Mouse (Mus musculus) CH12.LX (cell line): ENCODE measurements around the gene Ccdc47. TPM values are rescaled to one million over a fixed set of nuclear protein-coding genes. Genes with fewer than 3 reads are reported as not detected.

Source experiments
- DNase-seq: peaks from one replicate; pipeline ENCODE4 v3.0.0-alpha.2; 2013; ENCODE audit errors: extremely low read depth
- H3K27ac ChIP-seq: 2 replicates; pipeline ENCODE4 v1.5.1; 2012; ENCODE audit warnings: low read depth, mild to moderate bottlenecking, control low read depth, moderate library complexity; ENCODE audit not compliant: insufficient read depth
- H3K27me3 ChIP-seq: replicated peaks from 2 replicates; pipeline ENCODE3; 2012; ENCODE audit warnings: inconsistent platforms
- H3K36me3 ChIP-seq, 2 experiments: replicated peaks in 1 of 2; 2 replicates each; pipeline versions ENCODE3 to v1.6.1; 2012; ENCODE audit warnings: inconsistent platforms in 1 of 2, low read length in 1 of 2, mild to moderate bottlenecking in 1 of 2, mixed read lengths in 1 of 2, moderate library complexity in 1 of 2; ENCODE audit not compliant: control insufficient read depth in 1 of 2, insufficient read depth in 1 of 2
- H3K4me1 ChIP-seq, 2 experiments: 2 replicates each; pipeline ENCODE4 v1.6.1; 2012; ENCODE audit warnings: inconsistent platforms in 1 of 2, moderate library complexity in 1 of 2; ENCODE audit not compliant: insufficient read depth in 2 of 2, control insufficient read depth in 1 of 2
- H3K4me2 ChIP-seq: 2 replicates; pipeline ENCODE4 v1.6.1; 2012; ENCODE audit warnings: low read depth, mild to moderate bottlenecking, control low read depth; ENCODE audit not compliant: poor library complexity, insufficient read depth, severe bottlenecking
- H3K4me3 ChIP-seq, 3 experiments: fragments of 150-350 bp in 1 of 3; sonication (generic) in 1 of 3; replicated peaks in 1 of 3; 2 replicates each; pipeline versions ENCODE3 to v1.5.1; 2011 to 2012; ENCODE audit warnings: low read depth in 2 of 3, low read length in 2 of 3, mild to moderate bottlenecking in 2 of 3, moderate library complexity in 2 of 3, control low read depth in 1 of 3, improper control_type of control experiment in 1 of 3, inconsistent platforms in 1 of 3, mixed read lengths in 1 of 3; ENCODE audit not compliant: poor library complexity in 1 of 3
- H3K79me2 ChIP-seq: replicated peaks from 2 replicates; pipeline ENCODE4 v1.6.1; 2012; ENCODE audit warnings: mild to moderate bottlenecking, moderate library complexity; ENCODE audit not compliant: control insufficient read depth, poor library complexity, insufficient read depth, severe bottlenecking; ENCODE audit errors: extremely low read depth
- H3K9ac ChIP-seq: 2 replicates; pipeline ENCODE4 v1.6.1; 2012; ENCODE audit warnings: low read depth, mild to moderate bottlenecking, control low read depth, moderate library complexity; ENCODE audit not compliant: insufficient read depth
- H3K9me3 ChIP-seq: replicated peaks from 2 replicates; pipeline ENCODE3; 2012; ENCODE audit warnings: low read length, inconsistent platforms, mixed read lengths
- BHLHE40 ChIP-seq: IDR thresholded peaks from 2 replicates; pipeline ENCODE4 v1.6.1; 2011; ENCODE audit warnings: mild to moderate bottlenecking, low read depth, low read length, improper control_type of control experiment
- CHD1 ChIP-seq: IDR thresholded peaks from 2 replicates; pipeline ENCODE4 v1.6.1; 2012; ENCODE audit warnings: low read depth, low read length, improper control_type of control experiment, inconsistent platforms
- CHD2 ChIP-seq: IDR thresholded peaks from 2 replicates; pipeline ENCODE4 v1.6.1; 2011; ENCODE audit warnings: low read length, improper control_type of control experiment
- CTCF ChIP-seq, 2 experiments: IDR thresholded peaks in 1 of 2; conservative IDR thresholded peaks in 1 of 2; 2 replicates each; pipeline ENCODE4 v1.5.1; 2011 to 2012; ENCODE audit warnings: low read depth in 2 of 2, low read length in 2 of 2, improper control_type of control experiment in 1 of 2, inconsistent platforms in 1 of 2, mild to moderate bottlenecking in 1 of 2, moderate library complexity in 1 of 2
- E2F4 ChIP-seq: IDR thresholded peaks from 2 replicates; pipeline ENCODE4 v1.6.1; 2011; ENCODE audit warnings: low read depth, low read length, improper control_type of control experiment; ENCODE audit not compliant: insufficient replicate concordance
- ELF1 ChIP-seq: IDR thresholded peaks from 2 replicates; pipeline ENCODE4 v1.6.1; 2014; ENCODE audit warnings: low read depth, mild to moderate bottlenecking, inconsistent platforms, low read length, improper control_type of control experiment
- EP300 ChIP-seq: IDR thresholded peaks from 2 replicates; pipeline ENCODE4 v1.6.1; 2011; ENCODE audit warnings: low read length, improper control_type of control experiment
- ETS1 ChIP-seq: conservative IDR thresholded peaks from 2 replicates; pipeline ENCODE4 v1.6.1; 2012; ENCODE audit warnings: low read depth, mild to moderate bottlenecking, inconsistent platforms, low read length, improper control_type of control experiment, moderate library complexity
- GABPA ChIP-seq: IDR thresholded peaks from 2 replicates; pipeline ENCODE4 v1.6.1; 2012; ENCODE audit warnings: low read depth, low read length, improper control_type of control experiment, inconsistent platforms; ENCODE audit not compliant: insufficient replicate concordance
- HCFC1 ChIP-seq: IDR thresholded peaks from 2 replicates; pipeline ENCODE4 v1.6.1; 2012; ENCODE audit warnings: low read depth, mild to moderate bottlenecking, inconsistent platforms, low read length, improper control_type of control experiment
- IRF4 ChIP-seq: IDR thresholded peaks from 2 replicates; pipeline ENCODE4 v1.6.1; 2014; ENCODE audit warnings: low read depth, mild to moderate bottlenecking, inconsistent platforms, low read length, improper control_type of control experiment
- JUN ChIP-seq: IDR thresholded peaks from 2 replicates; pipeline ENCODE4 v1.6.1; 2011; ENCODE audit warnings: low read depth, mild to moderate bottlenecking, low read length, improper control_type of control experiment, moderate library complexity; ENCODE audit not compliant: insufficient read depth
- JUND ChIP-seq: conservative IDR thresholded peaks from 2 replicates; pipeline ENCODE4 v1.6.1; 2011; ENCODE audit warnings: low read depth, low read length, improper control_type of control experiment
- KAT2A ChIP-seq: IDR thresholded peaks from 2 replicates; pipeline ENCODE4 v1.6.1; 2012; ENCODE audit warnings: low read length, improper control_type of control experiment, inconsistent platforms; ENCODE audit not compliant: insufficient replicate concordance
- MAFK ChIP-seq: IDR thresholded peaks from 2 replicates; pipeline ENCODE4 v1.6.1; 2011; ENCODE audit warnings: low read length, improper control_type of control experiment; ENCODE audit not compliant: insufficient replicate concordance
- MAX ChIP-seq: IDR thresholded peaks from 2 replicates; pipeline ENCODE4 v1.6.1; 2011; ENCODE audit warnings: low read length, improper control_type of control experiment
- MAZ ChIP-seq: IDR thresholded peaks from 2 replicates; pipeline ENCODE4 v1.6.1; 2012; ENCODE audit warnings: low read depth, mild to moderate bottlenecking, inconsistent platforms, low read length, improper control_type of control experiment, moderate library complexity
- MEF2A ChIP-seq: IDR thresholded peaks from 2 replicates; pipeline ENCODE4 v1.6.1; 2014; ENCODE audit warnings: low read depth, mild to moderate bottlenecking, inconsistent platforms, low read length, improper control_type of control experiment, borderline replicate concordance
- MXI1 ChIP-seq: IDR thresholded peaks from 2 replicates; pipeline ENCODE4 v1.6.1; 2011; ENCODE audit warnings: mild to moderate bottlenecking, low read depth, low read length, improper control_type of control experiment
- MYC ChIP-seq: IDR thresholded peaks from 2 replicates; pipeline ENCODE4 v1.6.1; 2011; ENCODE audit warnings: low read depth, mild to moderate bottlenecking, improper control_type of control experiment, low read length
- NELFE ChIP-seq: IDR thresholded peaks from 2 replicates; pipeline ENCODE4 v1.6.1; 2011; ENCODE audit warnings: low read depth, low read length, improper control_type of control experiment
- NRF1 ChIP-seq: IDR thresholded peaks from 2 replicates; pipeline ENCODE4 v1.6.1; 2014; ENCODE audit warnings: low read depth, mild to moderate bottlenecking, inconsistent platforms, low read length, improper control_type of control experiment, moderate library complexity
- PAX5 ChIP-seq: IDR thresholded peaks from 2 replicates; pipeline ENCODE4 v1.6.1; 2012; ENCODE audit warnings: low read length, inconsistent platforms, mixed read lengths
- POLR2A ChIP-seq: IDR thresholded peaks from 2 replicates; pipeline ENCODE4 v1.6.1; 2011; ENCODE audit warnings: low read depth, mild to moderate bottlenecking, improper control_type of control experiment, low read length
- POLR2AphosphoS2 ChIP-seq: IDR thresholded peaks from 2 replicates; pipeline ENCODE4 v1.6.1; 2011; ENCODE audit warnings: low read depth, low read length, improper control_type of control experiment
- RAD21 ChIP-seq: IDR thresholded peaks from 2 replicates; pipeline ENCODE4 v1.6.1; 2011; ENCODE audit warnings: low read depth, mild to moderate bottlenecking, low read length, improper control_type of control experiment, moderate library complexity
- RCOR1 ChIP-seq: conservative IDR thresholded peaks from 2 replicates; pipeline ENCODE4 v1.6.1; 2012; ENCODE audit warnings: low read depth, mild to moderate bottlenecking, inconsistent platforms, low read length, improper control_type of control experiment
- SIN3A ChIP-seq: IDR thresholded peaks from 2 replicates; pipeline ENCODE4 v1.6.1; 2012; ENCODE audit warnings: low read length, improper control_type of control experiment, inconsistent platforms
- SMC3 ChIP-seq: IDR thresholded peaks from 2 replicates; pipeline ENCODE4 v1.6.1; 2011; ENCODE audit warnings: low read depth, low read length, improper control_type of control experiment
- TBP ChIP-seq: conservative IDR thresholded peaks from 2 replicates; pipeline ENCODE4 v1.6.1; 2011; ENCODE audit warnings: low read depth, low read length, improper control_type of control experiment
- TCF12 ChIP-seq: IDR thresholded peaks from 2 replicates; pipeline ENCODE4 v1.6.1; 2014; ENCODE audit warnings: low read depth, mild to moderate bottlenecking, inconsistent platforms, low read length, improper control_type of control experiment
- UBTF ChIP-seq: IDR thresholded peaks from 2 replicates; pipeline ENCODE4 v1.6.1; 2012; ENCODE audit warnings: low read depth, mild to moderate bottlenecking, inconsistent platforms, low read length, improper control_type of control experiment, moderate library complexity
- USF1 ChIP-seq: IDR thresholded peaks from 2 replicates; pipeline ENCODE4 v1.6.1; 2014; ENCODE audit warnings: low read depth, mild to moderate bottlenecking, inconsistent platforms, low read length, improper control_type of control experiment
- USF2 ChIP-seq: conservative IDR thresholded peaks from 2 replicates; pipeline ENCODE4 v1.6.1; 2011; ENCODE audit warnings: low read depth, low read length, improper control_type of control experiment
- ZC3H11A ChIP-seq: IDR thresholded peaks from 2 replicates; pipeline ENCODE4 v1.6.1; 2012; ENCODE audit warnings: low read depth, mild to moderate bottlenecking, inconsistent platforms, low read length, improper control_type of control experiment
- ZKSCAN1 ChIP-seq: IDR thresholded peaks from 2 replicates; pipeline ENCODE4 v1.6.1; 2012; ENCODE audit warnings: low read depth, inconsistent platforms, low read length, improper control_type of control experiment, borderline replicate concordance
- ZMIZ1 ChIP-seq: IDR thresholded peaks from 2 replicates; pipeline ENCODE4 v1.6.1; 2012; ENCODE audit warnings: low read depth, mild to moderate bottlenecking, inconsistent platforms, low read length, improper control_type of control experiment
- ZNF384 ChIP-seq: IDR thresholded peaks from 2 replicates; pipeline ENCODE4 v1.6.1; 2012; ENCODE audit warnings: low read depth, low read length, improper control_type of control experiment, inconsistent platforms
- dilution Hi-C: fragments of 300-500 bp; cut with MboI; formaldehyde crosslinking; loops from 2 replicates; pipeline ENCODE4 v1.14.3; 2020; ENCODE audit warnings: low sequenced_read_pairs; ENCODE audit not compliant: extremely low pct_unique_long_range_greater_than_20kb, extremely low pct_ligation_motif_present
- in situ Hi-C: fragments of 300-500 bp; cut with MboI; formaldehyde crosslinking; loops from 3 replicates; pipeline ENCODE4 v1.14.3; 2019; ENCODE audit warnings: low sequenced_read_pairs, low pct_ligation_motif_present, low pct_unique_long_range_greater_than_20kb, mixed read lengths
- polyA plus RNA-seq: library from polyadenylated mRNA; unstranded; fragments of >175 nt; gene quantifications from 2 replicates; pipeline ENCODE4 v1.2.1, GENCODE M21; 2012; ENCODE audit warnings: low read depth; ENCODE audit not compliant: insufficient read length
- total RNA-seq, 2 experiments: library from RNA; depleted of rRNA; stranded (reverse); fragments of 300-350 nt in 1 of 2; fragments of >200 nt in 1 of 2; gene quantifications; 2 replicates each; pipeline ENCODE4 v1.2.3; 2012 to 2014

Gene Ccdc47
- total and polyA plus RNA-seq, 3 experiments = 46.1 to 80.8 (median 53.2) TPM

DNA sequence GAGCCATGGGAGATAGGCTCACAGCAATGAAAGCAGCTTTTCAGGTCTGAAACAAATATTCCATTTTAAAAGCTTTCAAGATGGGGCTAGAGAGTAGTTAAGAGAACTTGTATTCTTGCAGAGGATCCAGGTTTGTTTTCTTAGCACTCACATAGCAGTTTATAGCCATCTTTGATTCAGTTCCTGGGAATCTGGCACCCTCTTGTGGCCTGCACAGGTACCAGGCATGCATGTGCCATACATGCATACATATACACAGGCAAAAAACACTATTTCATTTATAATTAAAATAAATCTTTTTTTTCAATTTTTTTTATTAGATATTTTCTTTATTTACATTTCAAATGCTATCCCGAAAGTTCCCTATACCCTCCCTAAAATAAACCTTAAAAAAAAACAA is 30.7 kb upstream of the Ccdc47 start:
- Histone ChIP-seq H3K4me1 (peaks cover 0 to 9% of the 10 kb centered on the region in 2 experiments; a peak in 1 of 4 replicates), H3K9ac (no peak overlapping the region), H3K27ac (no peak overlapping the region), H3K4me3 (no peak overlapping the region), H3K4me2 (no peak overlapping the region), H3K27me3 (no peaks in the 10 kb centered on the region), H3K9me3 (peaks cover 5% of the 10 kb centered on the region), H3K79me2 (peaks cover 5% of the 10 kb centered on the region; the same call in 1 of the 2 replicates), H3K36me3 (peaks cover 89 to 98% of the 10 kb centered on the region in 2 experiments)
- peak; percentile 50 for DNase-seq
- in situ Hi-C loops (no loop called here), dilution Hi-C loops (no loop called here)
- TF ChIP-seq MXI1 (no peak), CHD2 (no peak), EP300 (no peak), TCF12 (no peak), MAFK (no peak), IRF4 (no peak), MYC (peak; percentile 62; the same call in 1 of the 2 replicates), ZKSCAN1 (no peak), E2F4 (no peak), USF1 (no peak), NELFE (no peak), USF2 (no peak), SMC3 (peak; percentile 53), POLR2A (no peak), ZNF384 (no peak), TBP (no peak), SIN3A (no peak), ZC3H11A (no peak), RAD21 (peak; percentile 54), MAX (peak; percentile 38; the same call in 1 of the 2 replicates), ETS1 (no peak), UBTF (no peak), MAZ (no peak), PAX5 (no peak), MEF2A (no peak), ELF1 (no peak), HCFC1 (no peak), JUN (no peak), POLR2AphosphoS2 (no peak), ZMIZ1 (no peak), BHLHE40 (no peak), JUND (no peak), GABPA (no peak), RCOR1 (no peak), KAT2A (no peak), NRF1 (no peak), CTCF (conservative IDR thresholded peaks at IDR 0.05 in 1 of 2, IDR thresholded peaks at IDR 0.05 in 1 of 2; ENCODE audit: low read depth in 2 of 2, low read length in 2 of 2) (peak; percentile 26 to 72; a peak in 3 of 4 replicates), CHD1 (no peak)
